Mouse (Mus musculus): ENCODE measurements at regions not wholly inside any gene's neighbourhood (a gene's known extent, or its start where the extent isn't known, plus 50 kb on each side); places are given as distances from the start of the nearest gene placed in this dataset.

GRCm38 (mm10) chrX:11412316-11412826 is 84.7 kb downstream of the H2al1j start:
- no peak for TF ChIP-seq EP300 (IDR thresholded peaks at IDR 0.05; ENCODE audit: insufficient read depth, low read depth, low read length)
- no peak for TF ChIP-seq POLR2A (IDR thresholded peaks at IDR 0.05; ENCODE audit: insufficient read depth, low read length)
